Mouse (Mus musculus) spleen, postnatal 0 days (tissue): ENCODE results near the gene 1810043G02Rik. TPM values are rescaled to one million over a fixed set of nuclear protein-coding genes. Genes with fewer than 3 reads are reported as not detected.

ENCODE experiments used
- polyA plus RNA-seq: library from polyadenylated mRNA; unstranded; fragments of >200 nt; fragmentation: Nextera tagmentation; extraction: Ambion mirVana; gene quantifications from 2 replicates; pipeline ENCODE4 v1.2.1, GENCODE M21; 2015

The 1810043G02Rik gene
- polyA plus RNA-seq: 7.3 and 8.6 TPM in 2 replicates

DNA sequence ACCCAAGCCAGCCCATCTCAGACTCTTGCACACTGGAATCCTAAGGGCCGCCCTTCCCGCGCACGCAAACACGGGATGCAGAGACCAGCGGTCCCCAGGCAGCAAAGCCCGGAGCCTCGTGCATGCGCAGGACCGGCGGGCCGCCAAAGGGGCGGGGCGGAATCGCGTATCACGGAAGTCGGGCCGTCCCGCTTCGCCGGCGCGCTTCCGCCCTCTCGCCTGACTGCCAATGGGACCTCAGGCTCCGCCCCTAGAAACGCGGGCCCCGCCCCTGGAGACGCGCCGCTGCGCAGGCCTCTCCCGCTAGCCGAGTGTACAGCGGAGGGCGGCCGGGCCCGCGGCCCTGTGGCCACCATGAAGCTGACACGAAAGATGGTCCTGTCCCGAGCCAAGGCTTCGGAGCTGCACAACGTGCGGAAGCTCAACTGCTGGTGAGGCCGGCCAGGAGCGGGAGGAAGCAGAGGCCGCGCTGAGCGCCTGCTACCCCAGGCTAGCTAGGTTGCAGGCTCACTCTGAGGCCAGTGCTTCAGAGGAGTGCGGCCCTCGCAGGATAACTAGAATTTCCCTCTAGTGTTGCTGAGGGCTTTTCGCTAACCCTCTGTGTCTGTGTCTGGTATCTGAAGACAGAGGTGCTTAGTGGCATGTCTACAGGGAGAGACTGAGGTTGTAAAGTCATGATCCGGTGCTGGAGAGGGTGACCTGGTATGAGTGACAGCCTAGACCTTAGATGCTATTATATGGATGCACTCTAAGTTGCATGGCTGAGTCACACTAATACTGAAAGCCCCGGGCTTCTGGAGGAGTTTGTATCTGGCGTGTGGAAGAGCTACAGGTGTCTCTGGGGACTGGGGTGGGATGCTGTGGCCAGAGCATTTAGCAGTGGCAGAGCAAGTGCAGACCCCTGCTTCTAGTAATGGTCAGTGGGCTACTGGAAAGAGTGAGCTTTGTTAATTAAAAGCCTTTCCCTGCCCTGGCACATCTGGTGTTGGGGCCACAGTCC, at the start of gene 1810043G02Rik:
Gene 1810043G02Rik (plus strand): TSS at position 174 of the 1,000 bp plus-strand sequence.

DNA sequence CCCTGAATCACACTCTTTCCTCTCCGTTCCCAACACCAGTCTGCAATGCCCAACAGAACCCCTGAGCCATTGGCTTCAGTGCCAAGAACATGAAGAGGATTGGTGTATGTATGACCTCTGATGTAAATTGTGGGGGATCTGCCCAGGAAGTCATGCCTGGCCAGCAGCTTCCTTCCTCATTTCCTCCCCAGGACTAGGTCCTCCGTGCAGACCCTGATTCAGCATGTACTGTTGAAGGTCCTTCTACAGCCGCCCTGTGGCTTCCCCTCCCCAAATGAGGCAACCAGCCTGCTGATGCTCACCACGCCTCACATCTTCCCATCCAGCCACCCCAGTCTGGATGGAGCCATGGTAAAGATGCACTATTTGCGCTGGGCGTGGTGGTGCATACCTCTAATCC, 7.8 kb upstream of the 1810043G02Rik start, which contains the start of gene Trpm2:
Gene Trpm2 (minus strand): TSS at position 83 of the 400 bp plus-strand sequence.

DNA sequence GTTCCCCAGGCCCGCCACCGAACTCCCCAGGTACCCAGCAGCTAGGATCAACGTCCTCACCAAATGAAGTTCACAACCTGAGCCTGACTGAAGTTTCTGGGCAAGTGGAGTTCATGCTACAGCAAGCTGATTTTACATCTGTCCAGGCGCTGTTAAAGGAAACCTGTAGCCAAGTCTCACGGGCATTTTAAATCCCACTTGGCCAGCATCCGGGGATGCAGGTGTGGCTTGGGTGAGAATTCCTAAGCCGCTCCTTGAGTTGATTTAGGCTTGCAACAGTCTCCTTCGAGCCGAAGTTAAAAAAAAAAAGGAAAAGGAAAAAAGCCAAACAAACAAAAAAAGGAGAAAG, 31.6 kb downstream of the 1810043G02Rik start, which contains the start of gene Pfkl:
Gene Pfkl (minus strand): TSS at position 139 of the 349 bp plus-strand sequence.

Other genes with a start within 250 kb of the 1810043G02Rik start
- not detected in 2 replicates for gene Gm18596, start 235.9 kb upstream of the 1810043G02Rik start, polyA plus RNA-seq
- not detected in 2 replicates for gene Gm9736, start 227.2 kb upstream of the 1810043G02Rik start, polyA plus RNA-seq
- not detected in 2 replicates for gene Gm3233, start 218.8 kb upstream of the 1810043G02Rik start, polyA plus RNA-seq
- gene Gm3238, start 207.2 kb upstream of the 1810043G02Rik start, polyA plus RNA-seq: not detected in 2 replicates
- gene Gm7138, start 201.6 kb upstream of the 1810043G02Rik start, polyA plus RNA-seq: not detected in 2 replicates
- not detected in 2 replicates for gene Gm3250, start 196.0 kb upstream of the 1810043G02Rik start, polyA plus RNA-seq
- not detected in 2 replicates for gene Gm7137, start 190.3 kb upstream of the 1810043G02Rik start, polyA plus RNA-seq
- gene Gm9639, start 183.4 kb upstream of the 1810043G02Rik start, polyA plus RNA-seq: not detected in 2 replicates
- gene Gm19668, start 179.4 kb upstream of the 1810043G02Rik start, polyA plus RNA-seq: not detected in 2 replicates
- gene Gm9507, start 166.7 kb upstream of the 1810043G02Rik start, polyA plus RNA-seq: not detected in 2 replicates
- gene Gm2696, start 163.8 kb upstream of the 1810043G02Rik start, polyA plus RNA-seq: not detected in 2 replicates
- not detected in 2 replicates for gene Krtap10-4, start 151.4 kb upstream of the 1810043G02Rik start, polyA plus RNA-seq
- gene Krtap10-10, start 142.6 kb upstream of the 1810043G02Rik start, polyA plus RNA-seq: not detected in 2 replicates
- not detected in 2 replicates for gene Gm36176, start 131.7 kb upstream of the 1810043G02Rik start, polyA plus RNA-seq
- gene Gm10318, start 125.7 kb upstream of the 1810043G02Rik start, polyA plus RNA-seq: not detected in 2 replicates
- not detected in 2 replicates for gene Gm3285, start 116.5 kb upstream of the 1810043G02Rik start, polyA plus RNA-seq
- gene Lrrc3, start 76.0 kb upstream of the 1810043G02Rik start, polyA plus RNA-seq: 0.45 and 0.57 TPM in 2 replicates
- 7.4 and 8.4 TPM in 2 replicates for gene Trpm2, start 8.0 kb upstream of the 1810043G02Rik start, polyA plus RNA-seq
- 39.6 and 40.7 TPM in 2 replicates for gene Pfkl, start 31.6 kb downstream of the 1810043G02Rik start, polyA plus RNA-seq
- gene Dnmt3l, start 63.4 kb downstream of the 1810043G02Rik start, polyA plus RNA-seq: 0.50 and 0.57 TPM in 2 replicates
- gene Aire, start 65.1 kb downstream of the 1810043G02Rik start, polyA plus RNA-seq: 0.07 TPM in 1 of 2 replicates, not detected in the other
- gene Icosl, start 90.8 kb downstream of the 1810043G02Rik start, polyA plus RNA-seq: 3.8 and 4.9 TPM in 2 replicates
- gene D10Jhu81e, start 191.3 kb downstream of the 1810043G02Rik start, polyA plus RNA-seq: 17.7 and 18.9 TPM in 2 replicates
- 12.1 and 12.7 TPM in 2 replicates for gene Pwp2, start 206.6 kb downstream of the 1810043G02Rik start, polyA plus RNA-seq